Mouse (Mus musculus): ENCODE results near the gene Bcl9. TPM values are rescaled to one million over a fixed set of nuclear protein-coding genes. Genes with fewer than 3 reads are reported as not detected.

Bcl9 gene
- 10 to 100 TPM; 55.9 to 64.8 TPM for total RNA-seq (2023)

GRCm38 (mm10) chr3:97297553-97298432 is at the start of gene Bcl9:
TSS of gene Bcl9 (minus strand) at chr3:97297917.

GRCm38 (mm10) chr3:97158611-97159508 is 138.9 kb downstream of the Bcl9 start, which contains the start of gene Acp6:
TSS of gene Acp6 (plus strand) at chr3:97158777.

Other genes with a start within 250 kb of the Bcl9 start
- gene Acp6, start 139.1 kb downstream of the Bcl9 start, total RNA-seq (2023) = 10 to 100 TPM; 47.8 to 49.3 TPM
- gene Olfr1402, start 124.1 kb upstream of the Bcl9 start, total RNA-seq (2023) = not detected